Mouse (Mus musculus) limb, embryonic 11.5 days (tissue): ENCODE results near the gene Lrfn4. TPM values are rescaled to one million over a fixed set of nuclear protein-coding genes. Genes with fewer than 3 reads are reported as not detected.

ENCODE experiments used
- ATAC-seq: fragments of 200-750 bp; cut with Nextera tagmentation; 2 replicates; pipeline ENCODE4 v1.8.0; 2017; ENCODE audit warnings: low read depth; ENCODE audit not compliant: insufficient number of reproducible peaks, low FRiP score, low TSS enrichment
- DNase-seq: peaks from one replicate; pipeline ENCODE4 v3.0.0-alpha.2; 2015; ENCODE audit warnings: low spot score
- H3K27ac ChIP-seq: fragments of 300-500 bp; sonication (generic); replicated peaks from 2 replicates; pipeline ENCODE4 v1.5.1; 2014; ENCODE audit warnings: low read depth, mild to moderate bottlenecking, low read length
- H3K27me3 ChIP-seq: fragments of 300-500 bp; sonication (generic); 2 replicates; pipeline ENCODE4 v1.6.1; 2014; ENCODE audit warnings: mild to moderate bottlenecking, low read length, mixed read lengths; ENCODE audit not compliant: control insufficient read depth, insufficient read depth
- H3K36me3 ChIP-seq: fragments of 300-500 bp; sonication (generic); 2 replicates; pipeline ENCODE4 v1.6.1; 2014; ENCODE audit warnings: mild to moderate bottlenecking, low read length, moderate library complexity, mixed read lengths; ENCODE audit not compliant: control insufficient read depth, insufficient read depth
- H3K4me1 ChIP-seq: fragments of 300-500 bp; sonication (generic); 2 replicates; pipeline ENCODE4 v1.6.1; 2014; ENCODE audit warnings: low read length, mixed read lengths; ENCODE audit not compliant: control insufficient read depth, insufficient read depth
- H3K4me2 ChIP-seq: fragments of 300-500 bp; sonication (generic); 2 replicates; pipeline ENCODE4 v1.6.1; 2014; ENCODE audit warnings: low read depth, mild to moderate bottlenecking, moderate library complexity; ENCODE audit not compliant: severe bottlenecking
- H3K4me3 ChIP-seq: fragments of 300-500 bp; sonication (generic); 2 replicates; pipeline ENCODE4 v1.5.1; 2014; ENCODE audit warnings: low read depth, low read length
- H3K9ac ChIP-seq: fragments of 300-500 bp; sonication (generic); 2 replicates; pipeline ENCODE4 v1.6.1; 2014; ENCODE audit warnings: mild to moderate bottlenecking, low read length
- H3K9me3 ChIP-seq: fragments of 300-500 bp; sonication (generic); 2 replicates; pipeline ENCODE4 v1.6.1; 2016; ENCODE audit warnings: low read length; ENCODE audit not compliant: control insufficient read depth
- WGBS: fragments of 180-500 bp; shearing (Covaris S2); extraction: QIAGEN DNeasy Blood & Tissue Kit; methylation state at CpG from one replicate; pipeline ENCODE4 v1.1.7; 2014; 5-methylcytosine and 5-hydroxymethylcytosine counted together
- polyA plus RNA-seq: library from polyadenylated mRNA; unstranded; fragments of >200 nt; fragmentation: Nextera tagmentation; extraction: Ambion mirVana; gene quantifications from 2 replicates; pipeline ENCODE4 v1.2.1, GENCODE M21; 2014

The Lrfn4 gene
- polyA plus RNA-seq, 1 experiment from 2014 or later: 8.9 TPM

DNA sequence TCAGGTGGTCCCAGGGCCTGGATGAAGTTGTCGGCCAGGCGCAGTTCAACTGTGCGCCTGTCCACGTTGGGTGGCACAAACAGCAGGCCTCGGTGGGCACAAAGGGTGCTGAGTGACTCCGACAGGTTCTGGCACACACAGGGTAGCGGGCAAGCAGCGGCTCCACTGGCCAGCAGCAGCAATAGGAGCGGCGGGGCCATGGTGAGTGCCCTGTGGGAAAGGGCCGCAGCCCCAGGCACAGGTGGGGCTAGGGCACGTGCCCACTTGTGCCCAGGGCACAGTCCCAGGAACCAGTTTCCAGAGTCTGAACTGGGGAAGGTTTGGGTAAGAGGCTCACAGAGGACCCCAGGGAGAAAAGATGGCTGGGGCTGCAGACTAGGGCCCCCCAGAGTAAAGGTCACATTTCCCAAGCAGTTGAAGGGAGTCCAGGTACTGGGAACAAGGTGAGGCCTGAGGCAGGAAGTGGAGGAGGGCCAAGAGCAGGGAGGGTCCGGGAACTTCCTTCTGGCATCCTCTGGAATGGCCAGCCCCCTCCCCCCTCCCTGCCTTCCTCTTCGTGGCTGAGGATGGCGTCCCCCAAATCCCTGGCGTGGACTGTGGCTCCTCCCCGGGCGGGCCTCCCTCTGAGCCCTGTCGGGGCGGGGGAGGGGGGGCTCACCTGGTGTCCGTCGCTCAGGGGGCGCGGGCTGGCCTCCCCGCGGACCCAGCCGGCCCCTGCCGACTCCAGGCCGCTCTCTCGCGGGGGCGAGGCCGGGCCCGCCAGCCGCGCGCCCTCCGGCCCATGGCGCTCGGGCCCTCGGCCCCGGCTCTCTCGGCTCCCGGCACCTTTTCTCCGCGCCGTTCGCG lies 939 bp downstream of the Lrfn4 start:
- no peak for ATAC-seq
- peak overlapping the region; percentile 81 for H3K4me2 ChIP-seq
- H3K4me3 ChIP-seq: peak overlapping the region; percentile 91
- H3K27me3 ChIP-seq: no peaks in the 10 kb centered on the region
- DNase-seq: peak; percentile 64
- WGBS: 22% methylated on average over 34 of the region's 49 CpGs
- peak overlapping the region; percentile 95 for H3K9ac ChIP-seq
- H3K27ac ChIP-seq: peak overlapping the region; percentile 83
- peaks cover 5% of the 10 kb centered on the region for H3K36me3 ChIP-seq
- H3K4me1 ChIP-seq: peaks cover 16% of the 10 kb centered on the region
- no peaks in the 10 kb centered on the region for H3K9me3 ChIP-seq

DNA sequence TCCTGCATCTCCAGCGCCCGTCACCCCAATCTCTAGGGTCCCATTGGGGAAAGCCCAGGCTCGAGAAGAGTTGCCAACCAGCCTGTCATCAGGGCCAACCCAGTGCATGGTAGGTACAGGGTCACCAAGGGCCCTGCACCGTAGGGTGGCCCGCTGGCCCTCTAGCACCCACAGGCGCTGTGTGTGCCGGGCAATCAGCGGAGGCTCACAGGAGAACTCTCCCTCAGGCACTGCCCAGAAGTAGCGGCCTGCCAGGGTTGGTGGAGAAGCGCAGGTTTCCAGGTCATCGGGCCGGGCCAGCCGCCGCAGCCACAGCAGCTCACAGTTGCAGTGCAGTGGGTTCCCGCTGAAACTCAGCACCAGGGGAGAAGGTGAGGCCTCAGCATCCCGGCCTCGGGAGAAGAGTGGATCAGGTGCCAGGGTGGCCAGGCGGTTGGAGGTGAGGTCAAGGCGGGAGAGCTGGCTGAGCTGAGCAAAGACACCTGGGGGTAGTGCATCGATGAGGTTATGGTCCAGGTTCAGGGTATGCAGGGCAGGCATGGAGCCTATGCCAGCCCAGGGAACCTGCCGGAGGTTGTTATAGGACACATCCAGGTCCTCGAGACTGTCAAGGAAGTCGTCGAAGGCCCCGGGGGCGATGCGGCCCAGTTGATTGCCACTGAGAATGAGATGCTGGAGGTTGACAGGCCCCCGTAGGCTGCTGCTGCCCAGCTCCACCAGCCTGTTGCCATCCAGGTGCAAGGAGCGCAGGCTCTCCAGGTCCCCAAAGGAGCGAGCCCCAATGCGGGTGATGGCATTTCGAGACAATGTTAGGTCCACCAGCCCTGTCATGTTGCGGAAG lies 1.8 kb downstream of the Lrfn4 start:
- ATAC-seq (no peak), DNase-seq (no peak)
- Histone ChIP-seq H3K27ac (peak overlapping the region; percentile 83; the same call in 1 of the 2 replicates), H3K27me3 (no peaks in the 10 kb centered on the region), H3K4me1 (peaks cover 16% of the 10 kb centered on the region), H3K36me3 (peaks cover 5% of the 10 kb centered on the region), H3K9me3 (no peaks in the 10 kb centered on the region), H3K4me2 (peak overlapping the region; percentile 81), H3K9ac (peak overlapping the region; percentile 95; the same call in 1 of the 2 replicates), H3K4me3 (0 out of 2 replicates have a peak overlapping the region, but pooled peaks have one; percentile 91)
- 86% methylated on average over 33 of the region's 33 CpGs for WGBS

DNA sequence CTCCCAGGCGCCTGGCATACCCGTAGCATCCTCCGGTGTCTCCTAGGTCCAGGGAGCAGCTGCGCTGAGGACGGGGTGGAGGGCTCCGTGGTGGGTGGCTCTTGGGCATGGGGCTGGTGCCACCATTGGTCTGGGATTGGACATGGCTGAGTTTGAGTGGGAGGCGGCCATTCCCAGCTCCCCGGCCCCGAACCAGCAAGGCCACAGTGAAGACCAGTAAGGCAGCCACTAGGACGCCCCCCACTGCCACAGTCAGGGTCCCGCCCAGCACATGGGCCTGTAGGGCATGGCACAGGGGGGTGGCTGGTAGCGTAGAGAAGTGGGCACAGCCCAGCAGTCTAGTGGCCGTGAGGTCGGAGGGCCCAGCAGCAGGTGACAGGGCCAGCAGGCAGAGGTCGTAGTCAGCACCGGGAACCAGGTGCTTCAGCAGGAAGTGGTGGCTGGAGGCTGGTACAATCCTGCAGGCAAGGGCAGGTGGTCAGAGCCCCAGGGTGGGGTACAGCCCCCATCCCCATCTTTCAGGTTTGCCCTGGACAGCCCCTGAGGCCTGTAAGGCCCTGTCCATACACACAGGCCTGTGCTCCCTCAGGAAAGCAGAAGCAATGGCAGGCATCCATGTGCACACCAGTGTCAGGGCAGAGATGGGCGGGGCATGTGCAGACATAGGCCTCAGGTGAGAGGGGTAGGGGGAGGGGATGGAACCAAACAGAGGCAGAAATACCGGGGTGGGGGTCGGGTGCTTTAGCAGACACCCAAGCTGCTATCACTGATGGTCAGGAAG lies 3.1 kb downstream of the Lrfn4 start:
- peaks cover 16% of the 10 kb centered on the region for H3K4me1 ChIP-seq
- H3K9ac ChIP-seq: no peak overlapping the region
- no peak overlapping the region for H3K4me2 ChIP-seq
- peaks cover 5% of the 10 kb centered on the region for H3K36me3 ChIP-seq
- ATAC-seq (no peak), DNase-seq (no peak)
- no peak overlapping the region for H3K4me3 ChIP-seq
- H3K27ac ChIP-seq: no peak overlapping the region
- WGBS: 91% methylated on average over 19 of the region's 19 CpGs
- no peaks in the 10 kb centered on the region for H3K9me3 ChIP-seq
- no peaks in the 10 kb centered on the region for H3K27me3 ChIP-seq

DNA sequence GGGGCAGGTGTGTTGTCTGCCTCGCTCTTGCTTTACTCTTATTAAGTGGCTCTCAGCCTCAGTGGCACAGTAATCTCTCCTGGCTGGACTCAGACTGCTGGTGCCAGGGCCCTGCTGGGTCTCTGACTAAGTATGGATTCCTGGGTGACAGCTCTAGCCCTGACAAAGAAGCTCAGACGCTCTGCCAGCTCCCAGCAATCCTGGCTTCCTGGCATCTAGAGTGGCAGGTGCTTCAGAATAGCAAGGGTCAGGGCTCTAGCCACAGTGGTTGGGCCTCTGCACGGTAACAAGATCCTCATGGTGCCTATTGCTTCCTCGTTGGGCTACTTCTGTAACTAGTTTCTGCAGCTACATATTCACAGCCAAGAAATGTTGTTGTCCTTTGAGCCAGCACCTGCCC lies 5.4 kb downstream of the Lrfn4 start:
- Histone ChIP-seq H3K4me1 (peaks cover 9% of the 10 kb centered on the region), H3K9me3 (no peaks in the 10 kb centered on the region), H3K27me3 (no peaks in the 10 kb centered on the region), H3K4me2 (no peak overlapping the region), H3K4me3 (no peak overlapping the region), H3K36me3 (peaks cover 5% of the 10 kb centered on the region), H3K27ac (no peak overlapping the region), H3K9ac (no peak overlapping the region)
- ATAC-seq (no peak), DNase-seq (no peak)
- 66% methylated on average over 4 of the region's 4 CpGs for WGBS

DNA sequence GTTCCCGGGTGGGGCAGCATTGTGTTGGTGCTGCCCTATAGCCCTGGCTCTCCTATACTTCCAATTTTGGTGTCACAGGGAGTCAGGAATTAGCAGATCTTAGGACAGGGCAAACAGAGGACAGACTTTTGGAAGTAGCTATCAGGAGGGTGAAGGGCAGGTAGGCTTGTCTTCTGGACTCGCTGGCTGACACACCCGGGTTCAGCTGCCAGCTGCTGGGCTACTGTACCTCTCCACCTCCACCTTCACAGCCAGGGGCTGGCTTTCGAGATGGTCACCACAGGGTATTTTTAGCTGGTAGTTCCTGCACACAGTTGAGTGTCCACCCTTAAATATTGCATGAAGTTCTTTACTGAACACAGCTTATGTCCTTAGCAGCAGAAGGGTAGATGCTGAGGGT lies 7.0 kb downstream of the Lrfn4 start:
- Histone ChIP-seq H3K9ac (no peak overlapping the region), H3K4me1 (peaks cover 3% of the 10 kb centered on the region; the same call in 1 of the 2 replicates), H3K27me3 (no peaks in the 10 kb centered on the region), H3K4me3 (no peak overlapping the region), H3K9me3 (no peaks in the 10 kb centered on the region), H3K4me2 (no peak overlapping the region), H3K36me3 (peaks cover 5% of the 10 kb centered on the region), H3K27ac (no peak overlapping the region)
- no peak for ATAC-seq
- WGBS: 85% methylated on average over 4 of the region's 4 CpGs
- no peak for DNase-seq

DNA sequence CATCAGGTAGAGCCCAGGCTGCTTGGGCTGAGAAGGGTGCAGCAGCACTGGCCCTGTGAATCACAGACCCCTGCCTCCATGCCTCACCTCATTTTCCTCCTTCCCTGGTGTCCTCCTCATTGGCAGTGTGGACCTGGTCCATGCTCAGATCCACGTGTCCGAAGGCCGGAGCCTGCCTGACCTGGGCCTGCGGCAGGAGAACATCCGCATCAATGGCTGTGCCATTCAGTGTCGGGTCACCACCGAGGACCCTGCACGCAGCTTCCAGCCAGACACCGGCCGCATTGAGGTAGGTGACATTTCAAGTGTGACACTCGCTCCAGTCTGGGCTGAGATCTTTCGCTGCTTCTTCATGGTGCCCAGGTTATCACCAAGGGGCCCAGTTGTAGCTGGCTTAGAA lies 8.1 kb downstream of the Lrfn4 start:
- H3K9me3 ChIP-seq: no peaks in the 10 kb centered on the region
- peaks cover 3% of the 10 kb centered on the region for H3K36me3 ChIP-seq
- no peak overlapping the region for H3K4me2 ChIP-seq
- H3K27ac ChIP-seq: no peak overlapping the region
- no peak for DNase-seq
- no peaks in the 10 kb centered on the region for H3K4me1 ChIP-seq
- no peak for ATAC-seq
- 91% methylated on average over 12 of the region's 12 CpGs for WGBS
- H3K9ac ChIP-seq: no peak overlapping the region
- H3K27me3 ChIP-seq: no peaks in the 10 kb centered on the region
- H3K4me3 ChIP-seq: no peak overlapping the region

DNA sequence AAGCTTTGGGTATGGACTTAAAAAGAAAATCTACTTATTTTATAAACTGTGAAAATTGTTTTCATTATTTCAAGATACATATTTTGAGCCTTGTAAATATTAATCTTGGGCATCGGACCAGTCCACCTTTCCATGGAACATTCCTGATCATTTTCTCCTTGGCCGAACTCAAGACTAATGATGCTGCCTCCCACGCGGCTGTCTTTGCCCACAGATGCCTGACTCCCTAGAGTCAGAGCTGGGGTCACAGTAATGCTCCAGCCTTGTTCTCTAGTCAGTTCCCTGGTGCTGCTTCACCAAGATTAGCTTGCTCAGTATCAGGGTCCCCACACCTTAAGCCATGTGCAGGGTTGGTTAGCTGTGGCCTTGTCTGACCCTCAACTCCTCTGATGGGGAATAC lies 9.8 kb downstream of the Lrfn4 start:
- no peaks in the 10 kb centered on the region for H3K9me3 ChIP-seq
- H3K4me3 ChIP-seq: no peak overlapping the region
- H3K4me2 ChIP-seq: no peak overlapping the region
- no peak overlapping the region for H3K27ac ChIP-seq
- DNase-seq (no peak), ATAC-seq (no peak)
- H3K36me3 ChIP-seq: no peaks in the 10 kb centered on the region
- WGBS: 92% methylated on average over 4 of the region's 4 CpGs
- H3K27me3 ChIP-seq: no peaks in the 10 kb centered on the region
- H3K9ac ChIP-seq: no peak overlapping the region
- no peaks in the 10 kb centered on the region for H3K4me1 ChIP-seq
